Mouse (Mus musculus) hindbrain, embryonic 10.5 days (tissue): Measurements from ENCODE around the gene Fscn2. TPM values are rescaled to one million over a fixed set of nuclear protein-coding genes. Genes with fewer than 3 reads are reported as not detected.
"Not testable (repeated sequence)": the region's sequence is repeated elsewhere in the genome, so short reads cannot be mapped to it uniquely, and the experiment has no call there.

ENCODE experiments used
- DNase-seq: peaks from one replicate; pipeline ENCODE4 v3.0.0-alpha.2; 2017; ENCODE audit warnings: low spot score
- H3K27ac ChIP-seq: fragments of 300-500 bp; sonication (generic); 2 replicates; pipeline ENCODE4 v1.5.1; 2016; ENCODE audit warnings: mild to moderate bottlenecking, moderate library complexity
- H3K27me3 ChIP-seq: fragments of 300-500 bp; sonication (generic); 2 replicates; pipeline ENCODE4 v1.6.1; 2016; ENCODE audit warnings: mild to moderate bottlenecking; ENCODE audit not compliant: poor library complexity, insufficient read depth, severe bottlenecking
- H3K36me3 ChIP-seq: fragments of 300-500 bp; sonication (generic); 2 replicates; pipeline ENCODE4 v1.6.1; 2016; ENCODE audit warnings: mild to moderate bottlenecking, moderate library complexity
- H3K4me1 ChIP-seq: fragments of 300-500 bp; sonication (generic); replicated peaks from 2 replicates; pipeline ENCODE4 v1.6.1; 2016; ENCODE audit warnings: mild to moderate bottlenecking
- H3K4me3 ChIP-seq: fragments of 300-500 bp; sonication (generic); 2 replicates; pipeline ENCODE4 v1.5.1; 2016; ENCODE audit warnings: mild to moderate bottlenecking, moderate library complexity
- H3K9me3 ChIP-seq: fragments of 300-500 bp; sonication (generic); 2 replicates; pipeline ENCODE4 v1.6.1; 2016; ENCODE audit warnings: mild to moderate bottlenecking, moderate library complexity
- WGBS: fragments of 180-500 bp; shearing (Covaris S2); methylation state at CpG from one replicate; pipeline ENCODE4 v1.1.7; 2016; 5-methylcytosine and 5-hydroxymethylcytosine counted together
- polyA plus RNA-seq: library from polyadenylated mRNA; unstranded; fragments of >200 nt; fragmentation: Nextera tagmentation; extraction: Ambion mirVana; gene quantifications from 2 replicates; pipeline ENCODE4 v1.2.1, GENCODE M21; 2016

Gene Fscn2
- polyA plus RNA-seq, 1 experiment from 2014 or later, result 0.77 TPM

DNA sequence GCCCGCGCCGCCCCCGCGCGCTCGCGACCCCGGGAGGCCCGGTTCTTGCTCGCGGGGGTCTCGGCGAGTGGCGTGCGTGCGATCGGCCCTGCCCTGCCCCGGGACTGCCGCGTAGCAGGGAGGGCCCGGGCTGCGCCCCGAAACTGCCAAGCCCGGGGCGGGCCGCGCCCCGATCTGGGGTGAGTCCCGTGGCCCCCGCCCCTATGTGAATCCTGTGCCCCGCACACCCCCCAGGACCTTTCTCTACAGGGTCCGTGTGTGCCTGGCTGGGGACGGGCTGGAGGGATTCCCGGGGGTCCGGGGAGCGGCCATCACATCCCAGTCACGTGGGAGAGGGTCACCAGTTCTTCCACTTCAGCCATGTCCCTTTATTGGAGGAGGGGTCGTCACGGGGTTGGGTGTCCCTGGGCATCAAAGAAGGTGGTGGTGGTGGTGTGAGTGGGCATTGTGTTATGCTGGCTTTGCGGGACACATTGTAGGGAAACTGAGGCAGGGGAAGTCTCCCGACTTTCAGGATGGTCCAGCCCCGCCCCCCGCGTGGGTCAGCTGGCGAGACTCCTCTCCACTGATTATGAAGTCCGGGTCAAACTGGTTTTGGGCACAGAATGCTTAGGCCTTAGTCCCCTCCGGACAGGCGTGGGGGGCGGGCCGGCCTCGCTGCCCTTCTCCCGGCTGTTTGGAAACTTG, 12.5 kb upstream of the Fscn2 start:
- peak; percentile 84 for DNase-seq
- Histone ChIP-seq H3K36me3 (peaks cover 26% of the 10 kb centered on the region), H3K4me3 (peak overlapping the region; percentile 100), H3K27ac (peak overlapping the region; percentile 100), H3K27me3 (peaks cover 10% of the 10 kb centered on the region; the same call in 1 of the 2 replicates), H3K9me3 (no peaks in the 10 kb centered on the region), H3K4me1 (peaks cover 61% of the 10 kb centered on the region)
- WGBS, result 4% methylated on average over 47 of the region's 53 CpGs

DNA sequence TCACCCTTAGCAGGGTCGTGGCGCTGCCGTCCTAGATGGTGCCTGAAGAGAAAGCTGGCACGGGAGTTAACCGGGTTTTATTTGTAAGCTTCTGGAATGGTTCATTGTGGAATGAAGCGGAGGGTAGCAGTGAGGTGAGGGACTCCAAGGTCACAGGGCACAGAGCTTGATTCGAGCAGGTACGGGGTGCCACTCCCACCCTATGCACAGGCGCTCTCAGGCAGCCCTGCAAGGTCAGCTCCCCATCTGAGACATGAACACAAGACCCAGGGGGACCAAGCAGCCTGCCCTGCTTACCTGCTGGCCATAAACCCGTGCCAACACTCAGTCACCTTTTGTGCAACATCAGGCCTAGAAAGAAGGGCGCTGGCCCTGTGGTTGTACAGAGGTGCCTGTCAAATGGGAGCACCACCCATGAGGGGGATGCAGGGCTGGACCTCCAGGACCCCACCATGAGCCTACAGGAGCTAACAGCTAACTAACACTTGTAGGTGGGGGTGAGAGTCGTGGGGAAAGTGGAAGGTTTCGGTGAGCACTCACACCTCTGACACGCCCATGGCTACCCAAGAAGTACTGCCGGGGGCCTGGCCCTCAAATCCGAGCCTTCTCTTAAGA, 11.9 kb upstream of the Fscn2 start:
- WGBS, result 4% methylated on average over 16 of the region's 16 CpGs
- peak overlapping the region; percentile 100 for H3K4me3 ChIP-seq
- peaks cover 63% of the 10 kb centered on the region for H3K4me1 ChIP-seq
- H3K36me3 ChIP-seq, result peaks cover 25% of the 10 kb centered on the region
- no peak for DNase-seq
- H3K27me3 ChIP-seq, result peaks cover 10% of the 10 kb centered on the region; the same call in 1 of the 2 replicates
- H3K9me3 ChIP-seq, result no peaks in the 10 kb centered on the region
- peak overlapping the region; percentile 100 for H3K27ac ChIP-seq

DNA sequence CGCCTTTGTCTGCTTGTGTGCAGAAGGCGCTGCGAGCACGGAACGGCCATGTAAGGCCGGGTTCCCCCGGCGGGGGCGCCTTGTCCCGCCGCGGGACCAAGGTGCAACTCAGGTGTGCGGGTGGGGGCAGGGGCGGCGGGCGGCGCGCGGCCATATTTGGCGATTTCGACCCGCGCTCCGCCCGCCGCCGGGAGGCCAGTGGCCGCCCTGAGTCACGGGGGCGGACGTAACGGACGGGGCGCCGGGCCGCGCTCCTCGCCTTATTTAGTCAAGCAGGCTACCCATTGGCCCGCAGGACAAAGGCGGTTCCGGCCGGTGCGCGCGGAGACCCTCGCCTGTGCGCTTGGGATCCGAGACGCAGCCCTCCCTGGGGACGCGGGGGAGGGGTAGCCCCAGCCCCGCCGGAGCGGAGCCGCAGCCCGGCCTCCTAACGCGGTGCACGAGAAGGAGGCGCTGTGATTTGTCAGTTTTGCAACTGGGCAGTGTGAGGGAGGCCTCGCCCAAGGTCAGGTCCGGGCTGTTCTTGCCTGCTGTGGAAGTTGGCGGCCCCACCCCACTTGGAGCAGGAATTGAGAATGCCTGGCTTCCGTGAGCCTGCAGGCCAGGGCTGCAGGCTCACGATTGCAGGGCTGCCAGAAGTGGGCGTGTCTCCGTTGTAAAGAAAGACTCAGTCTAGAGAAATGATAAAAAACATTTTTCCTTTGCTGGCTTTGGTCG, 11.2 kb upstream of the Fscn2 start:
- DNase-seq, result peak; percentile 97
- H3K4me1 ChIP-seq, result peaks cover 60% of the 10 kb centered on the region
- H3K36me3 ChIP-seq, result peaks cover 18% of the 10 kb centered on the region
- no peaks in the 10 kb centered on the region for H3K9me3 ChIP-seq
- peaks cover 10% of the 10 kb centered on the region; the same call in 1 of the 2 replicates for H3K27me3 ChIP-seq
- H3K27ac ChIP-seq, result peak overlapping the region; percentile 100
- 3% methylated on average over 68 of the region's 68 CpGs for WGBS
- H3K4me3 ChIP-seq, result peak overlapping the region; percentile 100

DNA sequence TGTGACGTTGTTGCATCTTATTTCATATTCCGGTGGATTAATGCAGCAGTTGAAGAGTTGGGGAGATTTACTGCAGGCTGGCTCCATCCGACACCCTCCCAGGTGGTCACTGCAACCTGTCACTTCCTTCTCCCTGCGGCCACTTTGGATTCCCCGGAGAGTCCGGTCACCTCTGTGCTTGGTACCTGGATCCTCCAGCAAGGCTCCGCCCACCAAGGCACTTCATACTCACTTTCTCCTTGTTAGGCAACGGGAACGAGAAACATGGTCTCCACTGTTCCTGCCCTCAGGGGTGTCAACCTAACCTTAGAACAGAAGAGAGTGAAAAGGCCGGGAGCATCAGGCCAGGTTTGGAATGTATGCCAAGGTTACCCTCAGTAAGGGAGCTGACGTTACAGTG, 10.6 kb upstream of the Fscn2 start:
- WGBS, result 22% methylated on average over 11 of the region's 11 CpGs
- peak overlapping the region; percentile 100 for H3K4me3 ChIP-seq
- peaks cover 10% of the 10 kb centered on the region; the same call in 1 of the 2 replicates for H3K27me3 ChIP-seq
- peak overlapping the region; percentile 100 for H3K27ac ChIP-seq
- peaks cover 57% of the 10 kb centered on the region for H3K4me1 ChIP-seq
- H3K9me3 ChIP-seq, result no peaks in the 10 kb centered on the region
- H3K36me3 ChIP-seq, result peaks cover 14% of the 10 kb centered on the region
- DNase-seq, result no peak

DNA sequence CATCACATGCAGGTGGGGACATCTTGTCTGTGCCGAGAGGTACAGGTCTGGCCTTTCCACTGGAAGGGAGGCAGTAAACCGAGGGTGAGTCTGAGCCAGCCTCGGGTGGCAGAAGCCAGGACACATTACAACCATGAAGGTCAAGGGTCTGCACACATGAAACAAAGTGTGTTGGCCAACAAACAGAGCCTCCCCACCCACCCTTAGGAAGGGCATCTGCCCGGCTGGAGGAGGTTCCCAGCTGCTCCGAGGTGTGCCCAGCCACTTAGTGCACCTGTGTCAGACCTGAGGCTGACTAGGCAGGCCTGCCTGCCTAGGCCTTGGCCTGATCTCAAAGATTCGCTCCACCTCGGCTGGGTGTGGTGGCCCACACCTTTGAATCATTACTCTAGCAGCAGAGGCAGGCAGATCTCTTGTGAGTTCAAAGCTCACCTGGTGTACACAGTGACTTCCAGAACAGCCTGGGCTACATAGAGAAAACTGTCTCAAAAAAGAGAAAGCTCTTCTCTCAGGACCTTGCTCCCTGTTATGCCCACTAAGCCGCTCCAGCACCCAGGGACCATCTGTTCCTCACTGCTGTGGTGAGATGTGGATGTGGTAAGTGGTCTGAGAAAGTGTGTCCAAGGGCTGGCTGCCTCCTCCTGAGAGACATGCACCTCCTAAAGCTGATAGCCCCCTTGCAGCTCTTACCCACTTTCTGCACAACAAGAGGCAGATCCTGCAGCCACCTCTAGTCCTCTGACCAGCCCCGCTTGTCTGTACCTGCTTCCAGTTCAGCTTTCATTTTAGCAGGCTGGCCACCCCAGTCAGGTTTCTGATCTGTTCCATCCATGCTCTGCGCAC, 9.9 kb upstream of the Fscn2 start:
- no peak for DNase-seq
- Histone ChIP-seq H3K27me3 (peaks cover 10% of the 10 kb centered on the region; the same call in 1 of the 2 replicates), H3K9me3 (no peaks in the 10 kb centered on the region), H3K4me3 (peak overlapping the region; percentile 100), H3K27ac (peak overlapping the region; percentile 100), H3K36me3 (peaks cover 11% of the 10 kb centered on the region), H3K4me1 (peaks cover 59% of the 10 kb centered on the region)
- WGBS, result 87% methylated on average over 10 of the region's 10 CpGs

DNA sequence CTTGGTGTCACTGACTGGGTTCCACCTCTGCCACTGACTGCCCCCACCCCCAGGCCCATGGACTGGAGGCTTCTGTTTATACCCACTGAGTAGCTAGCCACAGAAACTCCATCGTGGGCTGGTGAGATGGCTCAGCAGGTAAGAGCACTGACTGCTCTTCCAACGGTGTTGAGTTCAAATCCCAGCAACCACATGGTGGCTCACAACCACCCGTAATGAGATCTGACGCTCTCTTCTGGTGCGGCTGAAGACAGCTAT, 9.3 kb upstream of the Fscn2 start:
- 91% methylated on average over 5 of the region's 5 CpGs for WGBS
- peaks cover 10% of the 10 kb centered on the region; the same call in 1 of the 2 replicates for H3K27me3 ChIP-seq
- 0 out of 2 replicates have a peak overlapping the region, but pooled peaks have one; percentile 100 for H3K27ac ChIP-seq
- not testable (repeated sequence) for H3K4me3 ChIP-seq, H3K36me3 ChIP-seq, DNase-seq, H3K9me3 ChIP-seq
- peaks cover 57% of the 10 kb centered on the region for H3K4me1 ChIP-seq

DNA sequence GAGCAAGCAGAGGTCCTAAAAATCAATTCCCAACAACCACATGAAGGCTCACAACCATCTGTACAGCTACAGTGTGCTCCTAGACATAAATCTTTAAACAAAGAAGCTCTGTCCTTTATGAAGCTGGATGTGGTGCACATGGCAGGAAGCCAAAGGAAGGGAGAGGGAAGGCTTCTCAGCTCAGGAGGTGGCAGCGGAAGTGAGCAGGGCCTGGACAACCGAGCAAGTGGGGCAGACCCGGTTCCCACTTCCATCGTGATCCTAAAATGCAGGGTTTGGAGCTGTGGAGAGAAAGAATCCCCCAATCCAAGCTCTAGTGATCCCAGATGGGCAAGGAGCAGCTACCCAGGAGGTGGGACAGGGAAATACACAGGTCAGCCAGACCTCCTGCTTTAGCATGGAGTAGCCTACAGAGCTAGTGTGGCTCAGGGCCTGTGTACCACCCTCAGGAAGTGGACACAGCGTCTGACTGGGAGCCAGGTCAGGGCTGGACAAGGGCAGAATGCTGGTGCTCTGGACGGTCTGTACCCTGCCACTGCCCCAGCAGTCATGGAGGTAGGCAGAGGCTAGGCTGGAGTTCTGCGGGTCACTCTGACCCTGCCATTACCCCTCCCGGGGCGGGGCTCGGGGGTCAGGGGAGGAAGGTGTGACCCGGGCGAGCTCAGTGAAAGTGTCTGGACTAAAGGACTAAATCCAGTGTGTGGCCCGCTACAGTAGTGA, 8.6 kb upstream of the Fscn2 start:
- WGBS, result 74% methylated on average over 13 of the region's 13 CpGs
- peak overlapping the region; percentile 7 for H3K4me3 ChIP-seq
- peaks cover 61% of the 10 kb centered on the region for H3K4me1 ChIP-seq
- peaks cover 10% of the 10 kb centered on the region; the same call in 1 of the 2 replicates for H3K27me3 ChIP-seq
- peaks cover under 1% of the 10 kb centered on the region; the same call in 1 of the 2 replicates for H3K36me3 ChIP-seq
- H3K27ac ChIP-seq, result peak overlapping the region; percentile 75
- DNase-seq, result no peak
- H3K9me3 ChIP-seq, result no peaks in the 10 kb centered on the region

DNA sequence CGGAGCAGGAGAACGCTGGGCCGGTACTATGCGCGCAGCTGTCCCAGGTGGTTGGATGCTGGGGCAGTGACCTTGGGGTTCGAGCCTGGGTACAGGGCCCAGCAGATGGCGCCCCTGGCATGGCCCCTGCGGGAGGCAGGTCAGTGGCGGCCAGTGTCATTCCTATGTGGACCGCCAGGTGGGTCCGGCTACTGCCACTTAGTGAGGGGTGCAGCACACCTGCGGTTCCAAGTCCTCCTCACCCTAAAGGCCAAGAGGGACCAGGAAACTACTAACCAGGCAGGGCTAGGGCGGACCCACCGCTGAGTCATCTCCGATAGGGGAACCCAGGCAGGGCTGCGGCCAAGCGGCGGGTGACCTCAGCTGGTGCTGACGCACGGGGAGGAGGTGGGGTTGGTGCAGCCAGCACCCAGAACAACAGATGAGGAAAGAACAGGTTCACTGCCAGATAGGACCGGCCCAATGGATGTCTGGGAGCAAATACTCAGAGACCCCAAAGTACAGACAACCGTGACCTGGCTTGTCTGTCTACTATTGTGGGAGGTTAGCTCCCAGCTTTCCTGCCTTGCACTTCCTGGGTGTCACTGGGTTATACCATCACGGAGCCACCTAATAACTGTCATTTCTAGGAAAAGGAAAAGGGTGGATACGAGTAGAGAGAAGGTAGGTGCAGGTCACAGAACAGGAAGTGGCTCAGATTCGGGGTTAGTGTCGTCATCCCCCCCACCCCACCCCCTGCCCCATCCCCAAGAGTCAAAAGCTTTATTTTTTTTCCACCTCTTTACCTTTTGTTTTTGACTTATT, 7.6 kb upstream of the Fscn2 start:
- DNase-seq, result peak; percentile 69
- Histone ChIP-seq H3K27ac (peak overlapping the region; percentile 75), H3K9me3 (no peaks in the 10 kb centered on the region), H3K27me3 (peaks cover 10% of the 10 kb centered on the region; the same call in 1 of the 2 replicates), H3K4me3 (peak overlapping the region; percentile 20; the same call in 1 of the 2 replicates), H3K4me1 (peaks cover 70% of the 10 kb centered on the region), H3K36me3 (no peaks in the 10 kb centered on the region)
- WGBS, result 27% methylated on average over 26 of the region's 26 CpGs

DNA sequence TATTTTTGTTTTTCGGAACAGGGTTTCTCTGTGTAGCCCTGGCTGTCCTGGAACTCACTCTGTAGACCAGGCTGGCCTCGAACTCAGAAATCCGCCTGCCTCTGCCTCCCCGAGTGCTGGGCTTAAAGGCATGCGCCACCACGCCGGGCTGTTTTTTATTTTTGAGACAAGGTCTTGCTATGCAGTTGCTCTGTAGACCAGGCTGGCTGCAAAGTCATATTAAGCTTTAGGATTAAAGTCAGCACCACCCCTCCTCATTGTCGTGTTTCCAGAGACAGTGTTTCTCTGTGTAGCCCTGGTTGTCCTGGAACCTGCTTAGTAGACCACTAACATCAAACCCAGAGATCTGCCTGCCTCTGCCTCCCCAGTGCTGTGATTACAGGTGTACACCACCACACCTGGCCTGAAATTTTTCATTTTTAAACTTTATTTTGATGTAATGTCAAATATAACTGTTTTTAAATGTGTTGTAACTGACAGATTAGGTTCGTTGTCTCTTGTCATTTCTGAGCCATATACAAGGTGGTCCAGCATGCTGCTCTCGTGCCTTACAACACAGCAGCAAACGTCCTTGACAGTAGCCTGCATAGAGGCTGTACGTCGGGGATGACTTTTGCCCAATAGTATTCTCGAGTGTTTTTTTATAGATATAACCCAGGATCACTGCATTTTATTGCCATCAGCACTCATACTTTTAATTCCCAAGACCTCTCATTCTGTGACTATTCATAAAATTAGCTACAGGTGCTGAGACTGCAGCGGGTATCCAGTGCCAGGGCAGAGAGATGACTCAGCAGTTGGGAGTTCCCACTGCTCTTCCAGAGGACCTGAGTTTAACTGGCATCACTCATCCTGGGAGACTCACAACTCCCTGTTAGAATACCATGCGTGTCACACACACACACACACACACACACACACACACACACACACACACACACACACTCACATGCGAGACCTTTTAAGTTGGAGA, 6.7 kb upstream of the Fscn2 start:
- Histone ChIP-seq H3K9me3 (no peaks in the 10 kb centered on the region), H3K4me1 (peaks cover 70% of the 10 kb centered on the region), H3K36me3 (no peaks in the 10 kb centered on the region), H3K27me3 (peaks cover 10% of the 10 kb centered on the region; the same call in 1 of the 2 replicates), H3K4me3 (no peak overlapping the region), H3K27ac (no peak overlapping the region)
- no peak for DNase-seq
- 91% methylated on average over 17 of the region's 17 CpGs for WGBS

DNA sequence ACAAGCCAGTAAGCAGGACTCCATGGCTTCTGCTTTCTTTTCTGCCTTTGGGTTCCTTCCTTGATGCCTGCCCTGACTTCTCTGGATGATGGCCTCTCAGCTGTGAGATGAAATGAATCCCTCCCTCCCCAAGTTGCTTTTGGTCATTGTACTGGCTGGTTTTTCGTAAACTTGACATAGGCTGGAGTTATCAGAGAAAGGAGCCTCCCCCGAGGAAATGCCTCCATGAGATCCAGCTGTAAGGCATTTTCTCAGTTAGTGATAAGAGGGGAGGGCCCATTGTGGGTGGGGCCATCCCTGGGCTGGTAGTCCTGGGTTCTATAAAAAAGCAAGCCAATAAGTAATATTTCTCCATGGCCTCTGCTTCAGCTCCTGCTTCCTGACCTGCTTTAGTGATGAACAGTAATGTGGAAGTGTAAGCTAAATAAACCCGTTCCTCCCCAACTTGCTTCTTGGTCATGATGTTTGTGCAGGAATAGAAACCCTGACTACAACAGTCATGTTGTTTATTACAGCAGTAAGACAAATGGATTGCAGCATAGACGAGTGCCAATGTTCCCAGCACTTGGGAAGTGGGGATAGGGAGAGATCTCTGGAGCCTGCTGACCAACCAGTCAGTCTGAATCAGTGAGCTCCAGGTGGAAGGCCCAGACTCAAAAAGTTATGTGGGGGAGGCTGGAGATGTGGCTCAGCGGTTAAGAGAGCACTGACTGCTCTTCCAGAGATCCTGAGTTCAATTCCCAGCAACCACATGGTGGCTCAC, 5.9 kb upstream of the Fscn2 start:
- peaks cover 70% of the 10 kb centered on the region for H3K4me1 ChIP-seq

More for the DNA sequence above, 5.9 kb upstream of the Fscn2 start:
- no peak overlapping the region for H3K4me3 ChIP-seq
- DNase-seq, result no peak
- no peaks in the 10 kb centered on the region for H3K9me3 ChIP-seq
- peaks cover 10% of the 10 kb centered on the region; the same call in 1 of the 2 replicates for H3K27me3 ChIP-seq
- H3K27ac ChIP-seq, result no peak overlapping the region
- 81% methylated on average over 5 of the region's 5 CpGs for WGBS
- H3K36me3 ChIP-seq, result no peaks in the 10 kb centered on the region
